ENCODE assay signal across 8 mouse cellular contexts in genomic region chr5:114374409-114375213, GRCm38 (mm10). TPM values are rescaled to one million over a fixed set of nuclear protein-coding genes. Genes with fewer than 3 reads are reported as not detected.
DNase-seq lines count a peak whose midpoint lies in the region; ATAC-seq and TF ChIP-seq lines count a peak whose summit lies in the region.

No protein-coding gene starts in this region.

- no peak for TF ChIP-seq POLR2A in bone marrow, adult 2 months (IDR thresholded peaks at IDR 0.05; ENCODE audit: borderline replicate concordance, control insufficient read depth, low read depth, low read length)

- intact Hi-C loops in gastrocnemius, postnatal 14 days (cut with DNase I; ENCODE audit: low total_unique reads) = no loop called here
- intact Hi-C loops in left cerebral cortex, postnatal 25 days (cut with DNase I) = no loop called here

- H3K4me3 ChIP-seq in bone marrow, adult 2 months (replicated peaks; ENCODE audit: control insufficient read depth, low read depth, low read length) = no peak overlapping the region

- TF ChIP-seq CTCF in bone marrow, adult 2 months (IDR thresholded peaks at IDR 0.05; ENCODE audit: control insufficient read depth, insufficient read depth, low read length) = peak; percentile 21; the same call in 1 of the 2 replicates

- peak; percentile 52 to 72 for DNase-seq in heart, adult 18-20 months
- peak; percentile 48 for DNase-seq in kidney, postnatal 14 days
- no peak for DNase-seq in gastrocnemius, postnatal 14 days
- DNase-seq in left cerebral cortex, adult 8-10 months (ENCODE audit: low spot score in 2 of 2) = no peak
- DNase-seq in left cerebral cortex, postnatal 25 days (ENCODE audit: low spot score in 2 of 2) = no peak

- peak overlapping the region; percentile 36; the same call in 1 of the 2 replicates for H3K27ac ChIP-seq in bone marrow, adult 2 months (ENCODE audit: control insufficient read depth, insufficient read depth, low read depth, low read length, poor library complexity)

- H3K4me1 ChIP-seq in bone marrow, adult 2 months (ENCODE audit: control insufficient read depth, insufficient read depth, low read length) = peaks cover 23% of the 10 kb centered on the region

- peak; percentile 50 for ATAC-seq in megakaryocyte progenitor cell, adult 5-6 weeks (replicated peaks; ENCODE audit: poor library complexity)
- ATAC-seq in activated CD4-positive, CD25-positive, alpha-beta regulatory T cell, adult 4 months = no peak

- 16% methylated on average over 23 of the region's 23 CpGs for WGBS in bone marrow, adult 2 months

RNA-seq across cellular contexts. Expression of gene Kctd10, which starts 5.7 kb away (rescaled TPM):
- 17.4 and 29.7 TPM in 2 replicates for polyA plus RNA-seq in bone marrow, adult 2 months (2011; ENCODE audit: insufficient read depth, insufficient read length, low replicate concordance, missing spikeins)
- 10 to 100 TPM; 49.1 to 51.0 TPM for total RNA-seq in heart, adult 18-20 months (2021)
- total RNA-seq in megakaryocyte progenitor cell, adult 5-6 weeks (2015) = 17.8 and 19.8 TPM in 2 replicates
- total RNA-seq in megakaryocyte progenitor cell, adult 5-6 weeks (2017) = 35.8 and 38.6 TPM in 2 replicates
- total RNA-seq in gastrocnemius, postnatal 14 days (2021) = 10 to 100 TPM; 24.2 to 25.0 TPM
- 10 to 100 TPM; 53.3 to 58.4 (median 56.9) TPM for total RNA-seq in left cerebral cortex, adult 8-10 months (2022)
- total RNA-seq in left cerebral cortex, postnatal 25 days (2021) = 10 to 100 TPM; 47.6 to 53.0 TPM
- polyA plus RNA-seq in activated CD4-positive, CD25-positive, alpha-beta regulatory T cell, adult 4 months (2017; shearing (Covaris generic)) = 10 to 100 TPM; 54.7 to 70.7 TPM

RNA-seq across cellular contexts. Expression of gene Ube3b, which starts 5.8 kb away (rescaled TPM):
- polyA plus RNA-seq in bone marrow, adult 2 months (2011; ENCODE audit: insufficient read depth, insufficient read length, low replicate concordance, missing spikeins) = 27.8 and 51.0 TPM in 2 replicates
- total RNA-seq in heart, adult 18-20 months (2021) = 10 to 100 TPM; 98.2 to 98.3 TPM
- total RNA-seq in megakaryocyte progenitor cell, adult 5-6 weeks (2015) = 26.5 and 26.6 TPM in 2 replicates
- 16.7 and 18.5 TPM in 2 replicates for total RNA-seq in megakaryocyte progenitor cell, adult 5-6 weeks (2017)
- 10 to 100 TPM; 64.7 to 67.5 TPM for total RNA-seq in gastrocnemius, postnatal 14 days (2021)
- total RNA-seq in left cerebral cortex, adult 8-10 months (2022) = 10 to 100 TPM; 82.5 to 88.8 (median 85.0) TPM
- 10 to 100 TPM; 74.7 to 88.0 TPM for total RNA-seq in left cerebral cortex, postnatal 25 days (2021)
- 10 to 100 TPM; 20.5 to 28.7 TPM for polyA plus RNA-seq in activated CD4-positive, CD25-positive, alpha-beta regulatory T cell, adult 4 months (2017; shearing (Covaris generic))

Comparison
In these comparisons a context has a peak if more than half of its experiments do, and no peak if none do; other contexts are left out.
1. DNase-seq: peak in heart, adult 18-20 months (2 of 2) and kidney, postnatal 14 days (single experiment); none in gastrocnemius, postnatal 14 days (single experiment), left cerebral cortex, adult 8-10 months (0 of 2) and left cerebral cortex, postnatal 25 days (0 of 2).